Mouse (Mus musculus) fat pad, adult 2 months (tissue): ENCODE data around the gene Ppp1r10.

Source experiments
- DNase-seq: peaks from one replicate; pipeline ENCODE4 v3.0.0-alpha.2; 2011; ENCODE audit warnings: low read depth, low spot score; ENCODE audit errors: extremely low read depth

Ppp1r10 gene

DNA sequence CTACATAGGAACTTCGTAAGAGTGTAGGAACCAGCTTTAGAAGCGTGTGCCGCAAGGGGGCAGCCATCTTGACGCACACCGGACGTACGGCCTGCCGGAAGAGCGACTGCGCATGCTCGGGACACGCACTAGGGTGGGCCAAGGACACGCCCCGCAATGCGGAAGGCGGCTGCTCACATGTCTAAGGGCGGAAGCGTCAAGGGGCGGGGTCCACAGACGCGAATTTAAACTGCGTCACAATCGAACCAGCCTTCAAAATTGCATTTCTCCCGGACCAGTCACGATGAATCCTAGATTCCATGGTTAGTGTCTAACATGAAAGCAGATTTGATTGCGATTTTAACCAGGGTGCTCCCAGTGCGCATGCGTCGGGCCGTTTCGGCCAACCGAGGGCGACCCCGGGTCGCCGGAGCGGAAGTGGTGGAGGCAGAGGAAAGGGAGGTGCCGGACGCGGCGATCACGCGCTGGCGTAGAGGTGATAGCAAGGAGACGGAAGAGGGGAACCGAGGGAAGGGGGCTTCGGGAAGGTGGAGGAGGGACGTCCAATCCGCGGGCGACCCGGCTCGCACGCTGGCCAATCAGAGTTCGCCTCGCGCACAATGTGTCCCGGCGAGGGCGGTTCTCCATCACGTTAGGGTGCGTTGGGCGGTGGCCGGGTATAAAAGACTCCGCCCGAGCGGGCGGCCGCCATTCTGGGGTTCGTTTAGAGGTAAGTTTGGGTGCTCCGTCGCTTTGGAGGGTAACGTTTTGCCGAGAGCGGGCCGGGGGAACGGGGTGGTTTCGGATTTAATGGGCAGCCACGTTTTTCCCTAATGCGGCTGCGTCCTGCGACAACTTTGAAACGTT is at the start of gene Ppp1r10, which contains the start of gene Mrps18b:
TSS of gene Ppp1r10 (plus strand) at position 138 of the 846 bp plus-strand sequence.
TSS of gene Mrps18b (minus strand) at position 93 of the 846 bp plus-strand sequence.
- peak; percentile 87 for DNase-seq

DNA sequence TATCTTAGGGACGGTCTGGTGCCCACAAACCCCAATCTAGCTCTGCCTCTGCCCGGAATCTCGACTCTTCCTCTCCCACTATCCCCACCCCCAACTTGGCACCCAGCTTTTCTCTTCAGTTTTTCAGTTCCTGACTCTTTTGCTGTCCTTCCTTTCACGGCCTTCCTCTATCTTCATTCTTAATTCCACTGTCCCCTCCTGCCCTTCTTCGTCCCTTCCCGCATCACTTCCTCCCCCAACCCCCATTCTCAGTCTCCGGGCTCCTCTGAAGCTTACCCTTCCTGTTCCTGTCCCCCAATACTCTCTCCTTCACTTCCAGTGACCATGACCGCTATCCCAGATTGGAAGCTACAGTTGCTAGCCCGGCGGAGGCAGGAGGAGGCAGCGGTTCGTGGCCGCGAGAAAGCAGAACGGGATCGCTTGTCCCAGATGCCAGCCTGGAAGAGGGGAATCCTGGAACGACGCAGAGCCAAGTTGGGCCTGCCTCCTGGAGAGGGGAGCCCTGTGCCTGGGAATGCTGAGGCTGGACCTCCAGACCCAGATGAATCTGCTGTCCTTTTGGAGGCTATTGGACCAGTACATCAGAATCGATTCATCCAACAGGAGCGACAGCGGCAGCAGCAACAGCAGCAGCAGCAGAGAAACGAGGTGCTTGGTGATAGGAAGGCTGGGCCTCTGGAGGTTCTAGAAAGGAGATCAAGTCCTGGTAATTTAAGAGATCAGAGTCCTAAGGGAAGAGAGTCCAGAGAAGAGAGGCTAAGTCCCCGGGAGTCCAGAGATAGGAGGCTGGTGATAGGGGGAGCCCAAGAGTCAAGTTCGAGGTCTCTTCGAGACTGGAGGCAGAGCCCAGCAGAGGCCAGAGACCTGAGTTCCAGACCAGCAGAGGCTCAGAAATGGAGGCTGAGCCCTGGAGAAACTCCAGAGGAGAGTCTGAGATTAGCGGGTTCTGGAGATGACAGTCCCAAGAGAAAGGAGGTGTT is 49.0 kb upstream of the Ppp1r10 start:
- no peak for DNase-seq

- no peak for DNase-seq
Observed at GRCm38 (mm10) chr17:35868165-35868820, 47.9 kb upstream of the Ppp1r10 start.

GRCm38 (mm10) chr17:35868961-35869345 is 47.3 kb upstream of the Ppp1r10 start:
- DNase-seq, result no peak

- no peak for DNase-seq
Observed at GRCm38 (mm10) chr17:35869346-35870067, 46.7 kb upstream of the Ppp1r10 start.

DNA sequence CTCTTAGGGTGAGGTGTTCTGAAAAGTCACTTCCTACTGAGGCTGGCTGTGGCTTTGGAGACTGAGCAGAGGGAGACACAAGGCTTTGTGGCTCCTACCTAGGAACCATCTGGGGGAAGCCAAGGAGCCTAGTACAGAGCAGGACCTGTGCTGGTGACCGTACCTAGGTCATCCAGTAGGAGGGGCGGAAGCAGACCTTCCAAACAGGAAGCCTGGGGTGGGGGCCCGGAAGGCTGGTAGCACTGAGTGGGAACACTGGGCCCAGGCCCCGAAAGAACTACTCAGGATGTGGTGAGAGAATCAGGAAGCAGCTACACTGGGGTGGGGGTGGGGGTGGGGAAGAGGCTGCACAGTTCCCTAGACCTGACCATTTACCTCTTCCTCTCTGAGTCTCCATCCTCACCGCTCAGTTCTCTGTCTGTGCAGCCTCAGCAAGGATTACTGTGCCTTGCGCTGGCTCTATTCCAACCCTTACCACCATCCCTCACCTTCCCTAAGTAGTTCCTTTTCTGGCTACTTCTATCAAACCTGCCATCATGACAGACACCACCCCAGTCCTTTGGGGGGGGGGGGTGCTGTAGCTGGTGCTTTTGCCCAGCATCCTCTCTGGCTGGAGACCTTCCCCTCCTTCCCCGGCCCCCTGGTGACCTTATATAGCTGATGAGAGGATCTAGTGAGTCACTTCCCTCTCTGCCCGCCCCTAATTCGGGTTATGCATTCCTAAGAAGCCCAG is 45.9 kb upstream of the Ppp1r10 start:
- no peak for DNase-seq

DNA sequence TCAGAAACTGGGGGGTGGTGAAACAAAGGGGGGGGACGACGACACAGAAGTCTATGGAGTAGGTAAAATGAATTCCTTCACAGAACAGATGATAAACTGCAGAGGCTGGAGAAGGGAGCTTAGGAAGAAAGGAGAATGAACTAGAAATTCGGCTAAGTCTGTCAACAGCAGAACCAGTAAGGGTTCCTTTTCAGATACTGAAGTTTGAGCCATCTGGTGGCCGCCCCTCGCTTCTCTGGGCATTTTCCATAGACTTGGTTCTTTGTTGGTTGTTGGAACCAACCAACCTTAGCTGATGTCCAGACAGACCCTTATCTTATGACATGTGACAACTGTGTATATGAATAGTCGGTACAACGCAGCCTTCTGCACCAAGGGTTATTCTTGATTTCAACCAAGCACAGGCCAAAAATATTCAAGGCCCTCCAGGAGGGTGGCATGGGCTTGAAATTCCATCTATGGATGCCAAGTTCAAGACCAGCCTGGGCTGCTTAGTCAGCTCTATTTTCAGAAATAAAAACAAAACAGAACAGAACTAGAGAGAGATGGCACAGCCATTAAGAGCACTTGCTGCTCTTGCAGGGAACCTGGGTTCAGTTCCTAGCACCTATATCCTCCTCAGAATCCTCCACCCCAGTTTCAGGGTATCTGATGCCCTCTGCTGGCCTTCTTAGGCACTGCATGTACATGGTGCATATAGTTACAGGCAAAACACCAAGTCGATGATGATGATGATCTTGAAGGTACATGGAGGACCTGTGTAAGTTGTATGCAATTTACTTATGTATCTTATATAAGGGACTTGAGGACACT is 45.1 kb upstream of the Ppp1r10 start:
- DNase-seq, result no peak

DNA sequence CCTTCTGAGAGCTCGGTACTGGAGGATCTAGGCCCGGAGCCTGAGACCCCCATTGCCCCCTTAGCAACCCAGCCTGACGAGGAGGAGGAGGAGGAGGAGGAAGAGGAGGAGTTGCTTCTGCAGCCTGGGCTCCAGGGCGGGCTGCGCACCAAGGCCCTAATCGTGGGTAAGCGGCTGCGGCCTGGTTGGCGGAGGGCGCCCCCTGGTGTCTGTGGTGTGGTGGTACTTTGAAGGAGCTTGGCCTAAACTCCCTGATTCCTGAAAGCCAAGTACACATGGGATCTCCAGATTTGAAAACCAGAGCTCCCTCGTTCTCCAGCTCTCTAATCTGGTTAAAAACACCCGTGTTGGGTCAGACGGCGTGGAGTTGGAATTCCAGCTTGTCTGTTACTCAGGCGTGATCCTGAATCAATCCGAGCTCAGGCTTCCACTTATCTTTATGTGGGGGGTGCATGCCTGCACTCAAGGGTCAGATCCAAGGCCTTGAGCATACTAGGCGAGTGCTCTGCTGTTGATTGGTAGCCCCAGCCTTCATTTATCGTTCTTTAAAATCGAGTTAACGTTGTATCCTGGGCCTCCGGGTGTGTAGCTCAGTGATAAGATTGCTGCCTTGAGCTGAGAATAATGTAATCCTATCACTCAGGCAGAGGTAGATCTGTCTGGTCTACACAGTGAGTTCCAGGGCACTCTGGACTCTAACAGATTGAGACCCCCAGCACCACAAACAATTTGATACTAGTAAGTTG is 42.3 kb upstream of the Ppp1r10 start:
- DNase-seq, result no peak

DNA sequence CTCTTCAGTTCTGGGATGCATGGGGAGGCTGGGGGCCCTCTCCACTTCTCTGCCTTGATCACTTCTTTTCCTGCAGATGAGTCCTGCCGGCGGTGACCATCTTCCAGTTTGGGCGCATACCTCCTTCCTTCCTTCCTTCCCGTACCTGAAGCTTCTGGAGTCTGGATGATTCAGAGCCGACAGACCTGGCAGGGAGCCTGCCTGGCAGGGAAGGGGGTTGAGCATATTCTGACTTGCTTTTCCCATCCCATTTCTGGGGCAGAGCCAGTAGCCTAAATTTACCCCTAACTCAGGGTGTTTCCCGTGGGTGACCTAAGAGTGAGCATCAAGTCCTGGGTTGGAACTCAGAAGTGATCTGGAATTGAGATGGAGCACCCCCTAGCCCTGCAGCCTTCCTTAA is 41.5 kb upstream of the Ppp1r10 start:
- no peak for DNase-seq

DNA sequence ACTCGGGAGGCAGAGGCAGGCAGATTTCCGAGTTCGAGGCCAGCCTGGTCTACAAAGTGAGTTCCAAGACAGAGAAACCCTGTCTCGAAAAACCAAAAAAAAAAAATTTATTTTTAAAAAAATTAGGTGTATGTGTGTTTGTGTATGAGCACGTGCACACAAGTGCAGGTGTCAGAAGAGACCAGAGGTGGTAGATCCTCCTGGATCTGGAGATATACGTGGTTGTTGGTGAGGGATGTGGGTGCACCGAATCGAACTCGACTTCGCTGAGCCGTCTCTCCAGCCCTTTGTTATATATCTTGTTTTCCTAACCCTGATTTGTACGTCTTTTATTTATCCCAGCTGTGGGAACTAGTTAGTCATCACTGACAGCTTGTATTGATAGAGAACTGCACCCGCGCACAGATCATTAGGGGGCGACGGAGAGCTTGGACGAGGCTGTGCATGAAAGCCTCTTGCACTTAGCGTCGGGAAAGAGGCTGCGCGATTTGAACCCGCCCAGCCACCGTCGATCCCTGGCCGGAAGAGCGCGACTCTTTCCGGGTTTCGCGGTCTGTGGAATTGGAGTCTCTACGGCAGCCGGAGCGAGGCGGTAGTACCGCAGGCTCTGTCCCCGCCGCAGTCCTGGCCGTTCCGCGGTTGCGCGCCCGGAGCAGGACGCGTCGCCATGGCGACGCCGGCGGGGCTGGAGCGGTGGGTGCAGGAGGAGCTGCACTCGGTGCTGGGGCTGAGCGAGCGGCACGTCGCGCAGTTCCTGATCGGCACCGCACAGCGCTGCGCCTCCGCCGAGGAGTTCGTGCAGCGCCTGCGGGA is 36.8 kb upstream of the Ppp1r10 start, which contains the start of gene Dhx16:
TSS of gene Dhx16 (plus strand) at position 575 of the 813 bp plus-strand sequence.
- peak; percentile 57 for DNase-seq

DNA sequence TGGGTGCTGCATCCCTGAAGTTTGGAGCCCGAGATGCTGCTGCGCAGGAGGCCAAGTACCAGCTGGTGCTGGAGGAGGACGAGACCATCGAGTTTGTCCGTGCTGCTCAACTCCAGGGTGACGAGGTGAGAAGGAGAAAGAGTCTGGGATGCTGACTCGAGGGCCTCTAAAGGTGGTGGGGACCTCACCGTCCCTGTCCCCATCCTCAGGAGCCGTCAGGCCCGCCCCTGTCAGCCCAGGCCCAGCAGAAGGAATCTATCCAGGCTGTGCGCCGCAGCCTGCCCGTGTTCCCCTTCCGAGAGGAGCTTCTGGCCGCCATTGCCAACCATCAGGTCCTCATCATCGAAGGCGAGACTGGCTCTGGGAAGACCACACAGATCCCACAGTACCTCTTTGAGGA is 33.3 kb upstream of the Ppp1r10 start:
- no peak for DNase-seq

- DNase-seq, result no peak
Observed at GRCm38 (mm10) chr17:35883777-35884176, 32.5 kb upstream of the Ppp1r10 start.

DNA sequence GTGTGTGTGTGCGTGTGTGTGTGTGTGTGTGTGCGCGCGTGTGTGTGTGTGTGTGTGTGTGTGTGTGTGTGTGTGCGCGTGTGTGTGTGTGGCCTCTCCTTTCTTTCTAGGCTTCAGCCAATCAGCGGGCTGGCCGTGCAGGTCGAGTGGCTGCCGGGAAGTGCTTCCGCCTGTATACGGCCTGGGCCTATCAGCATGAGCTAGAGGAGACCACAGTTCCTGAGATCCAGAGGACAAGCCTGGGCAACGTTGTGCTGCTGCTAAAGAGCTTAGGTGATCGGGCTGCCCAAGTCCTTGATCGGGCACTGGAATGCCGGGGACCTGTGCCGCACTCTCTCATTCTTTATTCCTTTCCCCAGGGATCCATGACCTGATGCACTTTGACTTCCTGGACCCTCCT is 28.5 kb upstream of the Ppp1r10 start:
- DNase-seq, result no peak

DNA sequence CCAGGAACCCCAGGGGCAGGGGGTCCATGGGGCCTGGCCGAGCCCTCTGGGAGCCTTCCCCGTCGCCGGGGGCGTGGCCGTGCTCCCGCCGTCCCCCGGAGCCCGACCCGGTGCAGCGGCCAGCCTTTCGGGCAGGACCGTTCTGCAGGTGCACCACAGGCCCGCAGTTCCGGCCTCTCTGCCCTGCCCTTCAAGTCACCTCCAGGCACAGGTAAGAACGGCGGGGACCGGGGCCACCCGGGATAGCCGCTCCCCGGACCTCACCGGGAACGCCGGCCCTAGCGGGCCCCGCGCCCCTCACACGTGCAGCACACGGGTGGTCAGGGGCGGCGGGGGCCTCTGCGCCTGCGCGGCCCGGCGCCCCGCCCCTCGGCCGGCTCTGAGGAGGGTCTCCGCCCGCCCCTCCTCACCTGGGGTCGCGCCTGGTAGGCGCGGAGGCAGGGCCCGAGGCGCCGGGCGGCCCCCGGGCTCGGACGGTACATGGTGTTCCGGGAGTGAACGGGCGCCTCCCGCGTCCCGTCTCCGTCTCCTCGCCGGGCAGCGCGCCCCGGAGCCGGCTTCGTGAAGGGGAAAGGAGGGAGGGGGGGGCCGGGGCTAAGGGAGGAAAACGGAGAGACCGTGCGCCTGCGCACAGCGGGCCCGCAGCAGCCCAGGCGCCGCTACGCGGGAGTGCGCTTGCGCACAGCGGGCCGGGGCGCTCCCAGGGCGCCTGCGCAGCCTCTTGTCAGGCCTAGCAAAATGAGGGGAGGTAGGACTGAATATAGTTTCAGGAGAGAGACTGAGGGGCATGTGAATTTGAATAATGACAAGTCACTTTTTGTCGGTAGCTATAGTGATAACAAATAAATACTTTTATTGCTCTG is 19.2 kb upstream of the Ppp1r10 start, which contains the start of gene 2310061I04Rik:
TSS of gene 2310061I04Rik (minus strand) at position 651 of the 863 bp plus-strand sequence.
- DNase-seq, result no peak

DNA sequence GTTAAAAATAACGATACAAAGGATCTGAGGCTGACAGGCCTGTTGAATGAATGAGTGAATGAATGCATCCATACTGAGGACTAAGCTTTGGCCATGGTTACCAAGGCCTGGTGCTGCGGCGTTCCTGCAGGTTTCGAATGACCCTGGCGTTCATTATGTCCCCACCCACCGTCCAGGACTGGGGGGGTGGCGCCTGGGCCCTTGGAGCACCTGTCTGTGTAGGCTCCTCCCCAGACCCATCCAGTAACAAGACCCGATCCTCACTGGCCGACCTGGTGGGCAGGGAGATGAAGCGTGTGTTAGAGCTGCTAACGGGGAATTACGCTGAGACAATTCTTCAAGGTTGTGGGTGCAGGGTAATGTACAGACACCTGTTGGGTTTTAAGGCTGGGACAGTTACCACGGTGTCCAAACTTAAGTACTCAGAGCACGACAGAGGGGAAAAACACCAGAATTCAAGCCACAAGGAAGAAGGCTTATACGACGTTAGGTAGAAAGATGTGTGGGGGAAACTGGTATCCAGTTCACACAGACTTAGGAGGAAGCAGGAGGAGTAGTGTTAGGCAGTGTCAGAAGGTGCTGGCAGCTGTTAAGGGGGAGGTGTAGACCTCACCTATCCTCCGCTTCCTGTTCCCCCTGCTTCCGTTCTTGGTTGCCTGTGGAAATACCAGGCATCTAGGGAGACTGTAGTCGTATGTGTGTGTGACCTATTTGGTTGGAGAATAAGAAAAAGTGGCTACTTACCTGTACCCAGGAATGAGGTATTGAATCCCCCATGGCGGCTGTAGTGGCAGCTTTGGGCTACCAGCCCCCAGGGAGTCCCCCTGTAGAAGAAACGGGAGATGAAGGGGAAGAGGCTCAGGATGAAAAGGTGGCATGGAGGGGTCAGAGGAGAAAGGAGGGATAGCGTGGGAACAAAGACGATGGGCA is 18.3 kb upstream of the Ppp1r10 start:
- no peak for DNase-seq
